Mouse (Mus musculus): Measurements from ENCODE around the gene Lrmda.

The Lrmda gene

DNA sequence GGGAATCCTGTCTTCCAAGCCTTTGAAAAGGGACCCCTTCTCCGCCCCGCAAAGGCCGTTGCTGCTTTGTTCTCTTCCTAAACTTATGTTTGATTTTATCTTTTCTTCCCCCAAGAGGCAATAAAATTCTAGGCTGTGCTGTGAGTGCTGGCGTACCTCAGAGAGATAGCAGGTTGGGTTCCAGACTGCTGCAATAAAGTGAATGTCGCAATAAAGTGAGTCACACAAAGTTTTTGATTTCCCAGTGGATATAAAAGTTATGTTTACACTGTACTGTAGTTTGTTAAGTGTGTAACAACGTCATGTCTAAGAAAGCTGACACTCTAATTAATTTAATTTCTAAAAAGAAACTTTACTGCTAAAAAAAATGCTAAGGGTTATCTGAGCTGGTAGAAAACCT lies 22.6 kb downstream of the Lrmda start:
- DNase-seq (ENCODE audit: low spot score in 2 of 2): no peak

DNA sequence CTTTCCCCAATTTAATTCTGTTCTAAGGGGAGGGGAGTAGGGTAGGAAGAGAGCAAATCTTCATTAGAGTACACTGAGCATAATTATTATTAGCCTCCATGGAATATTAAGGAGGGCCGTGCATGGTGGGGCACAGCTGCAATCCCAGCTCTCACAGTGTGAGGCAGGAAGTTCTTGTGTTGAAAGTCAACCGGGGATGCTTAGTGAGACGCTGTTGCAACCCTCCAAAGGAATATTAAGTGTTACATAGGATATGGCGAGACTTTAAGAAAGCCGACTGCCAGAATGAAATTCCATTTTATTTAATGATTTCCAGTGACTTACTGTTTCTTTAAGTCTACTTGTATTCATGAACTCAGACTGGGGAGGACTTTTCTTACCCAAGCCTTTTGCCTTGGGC lies 23.9 kb downstream of the Lrmda start:
- DNase-seq (ENCODE audit: low spot score in 2 of 2): no peak

DNA sequence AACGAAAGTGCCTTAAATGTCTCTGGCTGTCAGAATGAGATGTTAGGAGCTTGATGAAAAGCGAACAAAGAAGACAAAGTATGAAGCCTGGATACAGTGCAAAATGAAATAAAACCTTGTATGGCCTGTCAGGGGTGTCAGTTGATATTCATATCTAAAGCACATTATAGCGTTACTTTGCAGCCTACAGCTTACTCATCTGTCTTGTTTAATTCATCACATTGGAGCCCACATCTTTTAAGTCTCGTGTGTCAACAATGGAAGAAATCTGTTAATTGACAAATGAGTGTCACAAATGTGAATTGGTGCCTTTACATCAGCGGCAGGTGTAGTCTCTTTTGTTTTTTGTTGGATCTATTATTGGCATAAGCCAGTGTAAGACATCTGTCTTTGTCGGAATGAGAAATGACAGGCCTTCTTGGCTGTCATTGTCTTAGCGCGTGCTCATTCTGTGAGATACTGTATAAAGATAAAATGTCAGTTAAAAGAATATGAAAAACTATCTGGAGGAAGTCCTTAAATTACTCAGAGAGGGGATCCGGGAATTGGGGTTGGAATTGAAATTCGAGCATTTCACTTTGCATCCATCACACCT lies 26.8 kb downstream of the Lrmda start:
- no peak for DNase-seq (ENCODE audit: low spot score in 2 of 2)

DNA sequence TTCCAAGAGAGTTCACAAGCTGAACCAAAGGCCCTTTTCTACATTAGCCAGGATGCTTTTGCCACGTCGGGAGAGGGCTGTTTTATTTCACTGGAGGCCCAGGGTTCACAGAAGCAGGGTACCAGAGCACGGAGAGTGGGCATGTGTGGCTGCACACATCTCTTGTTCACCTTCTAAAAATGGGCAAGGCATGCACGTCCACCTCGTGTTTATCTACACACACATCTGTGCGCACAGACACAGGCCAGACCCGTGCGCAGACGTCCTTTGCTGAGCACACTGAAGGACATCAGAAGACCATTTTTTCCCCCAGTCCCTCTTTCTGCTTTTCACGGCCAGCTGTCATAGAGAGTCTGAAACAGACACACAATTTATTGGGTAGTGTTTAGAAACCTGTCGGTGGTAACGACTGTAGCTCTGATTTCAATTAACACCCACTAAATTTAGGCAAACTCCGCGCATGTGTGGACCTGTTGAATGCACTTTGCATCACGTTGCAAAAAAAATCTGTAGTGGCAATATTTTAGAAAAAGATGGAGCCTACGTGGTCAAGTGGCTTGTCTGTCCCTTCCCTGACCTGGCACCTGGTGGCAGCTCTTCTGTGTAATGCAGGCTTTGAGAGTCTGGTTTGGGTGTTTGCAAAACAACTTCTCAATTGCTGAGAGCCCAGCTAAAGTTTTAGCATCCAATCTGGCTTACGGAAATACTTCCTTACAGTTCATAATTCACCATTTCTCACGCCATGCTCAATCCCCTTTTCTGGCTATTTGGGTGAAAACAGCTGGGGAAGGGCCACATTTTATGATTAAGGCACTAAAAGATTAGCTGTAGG lies 28.8 kb downstream of the Lrmda start:
- no peak for DNase-seq (ENCODE audit: low spot score in 2 of 2)

DNA sequence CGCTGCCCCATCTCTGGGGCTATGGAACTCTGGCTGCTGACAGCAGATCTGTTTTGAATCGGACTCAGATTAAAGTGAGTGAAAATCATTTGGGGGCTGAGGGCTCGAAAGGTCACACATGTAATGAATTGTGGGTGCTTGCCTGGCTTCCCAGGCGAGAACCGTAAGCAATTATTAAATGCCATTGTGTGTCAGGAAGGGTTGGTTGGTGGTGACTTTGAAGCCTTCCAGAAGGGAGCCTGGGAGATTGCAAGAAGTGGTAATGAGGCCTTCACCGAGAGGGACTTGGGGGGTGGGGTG lies 29.3 kb downstream of the Lrmda start:
- DNase-seq (ENCODE audit: low spot score in 2 of 2): no peak

GRCm38 (mm10) chr14:22049282-22049681 lies 29.8 kb downstream of the Lrmda start:
- no peak for DNase-seq (ENCODE audit: low spot score in 2 of 2)

GRCm38 (mm10) chr14:22051941-22052664 lies 32.6 kb downstream of the Lrmda start:
- no peak for DNase-seq (ENCODE audit: low spot score in 2 of 2)

DNA sequence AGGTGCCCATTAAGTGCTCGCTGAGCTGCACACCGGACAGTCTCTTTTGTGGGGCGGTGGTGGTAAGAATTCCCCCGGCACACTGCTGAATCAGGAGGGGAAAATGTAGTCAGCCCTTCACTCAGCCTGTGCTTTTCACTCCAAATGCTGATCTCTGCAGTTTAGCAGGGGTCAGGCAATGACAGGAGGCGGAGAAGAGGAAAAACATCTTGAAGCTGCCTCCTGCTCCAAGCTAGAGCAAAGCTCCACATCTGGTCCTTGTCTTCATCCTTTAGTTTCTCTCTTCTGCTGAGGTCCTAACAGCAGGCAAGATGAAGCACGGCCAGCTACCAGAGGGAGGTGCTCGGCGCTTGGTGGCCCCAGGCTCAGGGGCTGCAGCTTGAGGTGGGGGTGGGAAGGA lies 36.1 kb downstream of the Lrmda start:
- no peak for DNase-seq (ENCODE audit: low spot score in 2 of 2)

DNA sequence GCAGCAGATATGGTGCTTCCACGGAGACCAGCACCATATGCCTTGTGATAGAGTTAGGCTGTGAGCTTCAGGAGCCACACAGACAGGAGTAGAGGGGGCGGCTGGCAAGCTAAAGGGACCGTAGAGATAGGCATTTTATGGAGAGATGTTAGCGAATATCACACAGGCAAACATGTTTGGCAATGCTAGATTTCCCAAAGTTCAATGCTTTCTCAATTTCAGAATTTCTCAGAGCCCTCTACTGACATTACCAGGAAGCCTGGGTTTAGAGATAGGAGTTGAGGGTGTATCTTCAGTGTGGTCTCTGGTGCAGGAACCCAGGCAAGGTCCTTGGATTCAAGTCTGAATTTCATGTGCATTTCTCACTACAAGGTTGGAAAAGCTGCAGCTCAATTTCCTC lies 36.7 kb downstream of the Lrmda start:
- DNase-seq (ENCODE audit: low spot score in 2 of 2): no peak

DNA sequence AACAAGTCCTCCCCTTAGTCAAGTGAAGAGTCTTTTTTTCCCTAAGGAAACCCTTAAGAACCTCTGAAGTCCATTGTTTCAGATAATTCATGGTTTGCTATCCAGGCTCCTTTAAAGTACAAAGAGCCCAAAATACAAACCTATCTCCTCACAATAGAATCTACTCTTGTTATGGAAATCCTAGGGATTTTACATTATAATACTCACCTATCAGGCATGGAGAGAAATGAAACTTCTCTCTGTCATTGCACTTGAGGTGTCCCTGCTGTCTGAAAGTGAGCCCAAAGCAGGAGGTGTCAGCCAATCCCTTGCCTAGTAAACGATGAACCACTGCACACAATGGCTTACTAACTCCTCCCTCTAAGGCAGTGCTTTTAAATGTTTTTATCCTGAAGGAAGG lies 39.2 kb downstream of the Lrmda start:
- no peak for DNase-seq (ENCODE audit: low spot score in 2 of 2)

DNA sequence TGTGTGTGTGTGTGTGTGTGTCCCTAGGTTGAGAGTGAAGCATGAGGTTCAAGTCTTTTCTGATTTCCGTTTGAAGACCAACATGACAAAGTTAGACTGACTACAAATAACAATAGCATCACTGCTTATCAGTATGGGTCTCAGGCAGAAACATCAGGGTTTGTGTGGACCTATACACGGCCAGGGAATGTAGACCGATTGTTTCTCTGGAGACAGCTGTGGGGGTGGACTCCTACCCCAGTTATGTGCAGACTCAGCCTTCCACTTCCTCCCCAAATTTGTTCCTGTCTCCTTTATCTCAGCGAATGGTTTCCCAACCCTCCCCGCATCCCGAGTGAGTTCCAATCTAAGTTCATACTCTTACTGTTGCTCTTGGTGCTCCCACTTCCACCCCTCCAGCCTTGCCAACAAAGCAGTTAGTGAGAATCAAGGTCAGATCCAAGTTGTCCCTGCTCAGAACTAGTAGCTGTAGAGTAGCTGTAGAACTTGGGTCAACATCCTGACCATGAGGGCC lies 39.9 kb downstream of the Lrmda start:
- no peak for DNase-seq (ENCODE audit: low spot score in 2 of 2)

DNA sequence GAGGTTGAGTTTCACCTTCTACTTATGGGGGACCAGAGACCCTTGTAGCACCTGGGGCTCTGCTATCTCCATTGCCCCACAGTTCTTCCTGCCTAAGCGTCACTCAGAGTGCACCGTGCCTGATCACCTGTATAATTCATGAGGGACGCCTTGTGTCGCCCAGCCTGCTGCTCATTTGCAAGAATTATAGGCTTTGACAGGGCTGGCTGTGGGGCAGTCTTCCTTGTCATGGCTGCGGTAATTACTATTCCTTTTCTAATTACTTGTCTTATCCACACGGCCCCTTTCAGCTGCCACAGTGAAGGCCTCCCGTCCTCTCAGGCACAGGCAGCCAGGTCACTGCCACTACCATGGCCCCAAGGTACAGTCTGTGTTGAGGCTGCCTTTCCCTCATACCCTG lies 41.3 kb downstream of the Lrmda start:
- no peak for DNase-seq (ENCODE audit: low spot score in 2 of 2)

GRCm38 (mm10) chr14:22062117-22062855 lies 42.8 kb downstream of the Lrmda start:
- DNase-seq (ENCODE audit: low spot score in 2 of 2): no peak

- DNase-seq (ENCODE audit: low spot score in 2 of 2): no peak
These were observed 49.7 kb downstream of the Lrmda start for GRCm38 (mm10) chr14:22069169-22069568.

- DNase-seq (ENCODE audit: low spot score in 2 of 2): no peak
These were observed 53.9 kb downstream of the Lrmda start for GRCm38 (mm10) chr14:22073385-22073784.

GRCm38 (mm10) chr14:22074229-22074628 lies 54.7 kb downstream of the Lrmda start:
- no peak for DNase-seq (ENCODE audit: low spot score in 2 of 2)

DNA sequence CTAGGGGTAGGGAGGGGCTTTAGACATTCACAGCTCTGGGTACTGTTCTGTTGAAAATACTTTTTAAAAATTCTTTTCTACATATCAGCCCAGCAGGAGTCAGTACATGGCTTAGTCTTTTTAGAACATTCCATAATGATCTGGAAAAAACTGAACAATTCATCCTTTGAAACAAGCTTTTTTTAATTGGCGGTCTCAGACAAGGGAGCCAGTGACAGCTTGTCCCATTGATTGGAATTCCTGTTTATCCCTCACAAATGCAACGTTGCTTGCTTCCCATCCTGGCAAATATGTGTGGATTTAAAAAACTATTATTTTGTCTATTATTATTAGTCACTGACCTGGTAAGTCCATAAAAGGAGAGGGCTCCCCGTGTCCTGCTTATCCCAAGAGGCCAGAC lies 64.4 kb downstream of the Lrmda start:
- DNase-seq (ENCODE audit: low spot score in 2 of 2): no peak

DNA sequence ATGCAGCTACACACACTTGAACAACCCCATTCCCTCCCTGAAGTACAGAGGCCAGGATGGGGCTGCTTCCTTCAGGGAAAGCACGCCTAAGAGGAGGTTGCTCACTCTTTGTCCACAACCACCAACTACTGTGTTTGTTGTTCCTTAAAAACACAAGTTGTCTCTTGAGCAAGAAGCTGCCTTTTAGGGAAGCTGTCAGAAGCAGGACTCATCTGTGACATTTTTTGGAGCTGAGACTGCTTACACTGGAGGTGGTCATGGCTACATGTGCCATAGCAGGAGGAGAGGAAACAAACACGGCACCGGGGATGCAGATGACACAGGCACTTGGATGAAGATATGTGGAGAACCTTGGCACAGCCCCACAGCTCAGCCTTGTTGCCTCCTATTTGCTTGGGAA lies 65.9 kb downstream of the Lrmda start:
- DNase-seq (ENCODE audit: low spot score in 2 of 2): no peak

DNA sequence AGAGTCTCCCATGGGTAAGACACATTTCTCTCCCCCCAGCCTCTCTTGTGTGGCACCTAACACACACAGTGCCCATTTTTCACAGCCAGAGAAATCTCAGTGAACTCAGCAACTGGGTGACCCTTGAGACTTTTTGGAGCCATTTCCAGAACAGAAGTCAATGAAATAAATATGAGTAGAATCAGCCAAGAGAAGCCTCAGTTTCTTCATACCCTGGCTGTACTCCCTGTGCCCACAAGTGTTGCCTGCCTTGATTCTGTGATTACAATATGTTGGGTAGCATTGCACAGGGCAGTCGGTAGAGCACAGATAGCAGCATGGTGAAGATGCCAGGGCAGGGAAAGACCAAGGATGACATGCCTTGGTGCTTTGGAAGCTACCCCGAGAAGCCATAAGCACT lies 69.1 kb downstream of the Lrmda start:
- DNase-seq (ENCODE audit: low spot score in 2 of 2): no peak

- DNase-seq (ENCODE audit: low spot score in 2 of 2): no peak
These were observed 69.8 kb downstream of the Lrmda start for GRCm38 (mm10) chr14:22089331-22089730.

GRCm38 (mm10) chr14:22089866-22090470 lies 70.5 kb downstream of the Lrmda start:
- DNase-seq (ENCODE audit: low spot score in 2 of 2): no peak

DNA sequence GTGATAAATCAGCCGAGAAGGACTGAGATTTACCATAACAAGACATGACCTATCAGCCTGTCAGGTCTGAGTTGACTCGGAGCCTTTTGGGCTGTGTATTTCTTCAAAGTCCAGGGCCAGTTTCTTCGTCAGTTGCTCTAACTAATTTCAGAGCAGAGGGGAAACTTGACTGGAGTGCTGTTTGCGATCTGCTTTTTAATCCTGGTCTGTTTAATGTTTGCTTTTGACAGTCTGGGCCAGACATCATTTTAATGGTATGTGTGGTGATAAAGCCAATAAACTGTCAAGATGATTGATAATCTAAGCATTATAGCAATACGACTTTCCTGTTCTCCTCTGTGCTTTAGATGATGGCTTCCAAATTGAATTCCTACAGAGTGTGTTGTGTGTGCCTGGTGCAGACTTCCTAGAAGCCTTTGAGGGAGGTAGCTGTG lies 71.3 kb downstream of the Lrmda start:
- DNase-seq (ENCODE audit: low spot score in 2 of 2): no peak

Measured in spleen, postnatal 36 days (tissue).